Mouse (Mus musculus) hindbrain, embryonic 14.5 days (tissue): ENCODE measurements around the gene Sipa1l3. TPM values are rescaled to one million over a fixed set of nuclear protein-coding genes. Genes with fewer than 3 reads are reported as not detected.

Experiments used
- ATAC-seq: fragments of 200-750 bp; cut with Nextera tagmentation; 2 replicates; pipeline ENCODE4 v1.8.0; 2017; ENCODE audit warnings: moderate number of reproducible peaks, mild to moderate bottlenecking, moderate TSS enrichment, moderate library complexity; ENCODE audit not compliant: low FRiP score
- DNase-seq: peaks from one replicate; pipeline ENCODE4 v3.0.0-alpha.2; 2015; ENCODE audit warnings: low spot score
- H3K27ac ChIP-seq: fragments of 300-500 bp; sonication (generic); 2 replicates; pipeline ENCODE4 v1.5.1; 2014; ENCODE audit warnings: mild to moderate bottlenecking, moderate library complexity
- H3K27me3 ChIP-seq: fragments of 300-500 bp; sonication (generic); 2 replicates; pipeline ENCODE4 v1.6.1; 2014; ENCODE audit warnings: mild to moderate bottlenecking, low read length, mixed read lengths; ENCODE audit not compliant: control insufficient read depth, insufficient read depth
- H3K36me3 ChIP-seq: fragments of 300-500 bp; sonication (generic); replicated peaks from 2 replicates; pipeline ENCODE4 v1.6.1; 2014; ENCODE audit not compliant: control insufficient read depth, insufficient read depth
- H3K4me1 ChIP-seq: fragments of 300-500 bp; sonication (generic); replicated peaks from 2 replicates; pipeline ENCODE4 v1.6.1; 2014; ENCODE audit warnings: antibody characterized with exemption, low read length, mixed read lengths; ENCODE audit not compliant: control insufficient read depth, insufficient read depth
- H3K4me2 ChIP-seq: fragments of 300-500 bp; sonication (generic); replicated peaks from 2 replicates; pipeline ENCODE4 v1.6.1; 2014; ENCODE audit warnings: mild to moderate bottlenecking, moderate library complexity
- H3K4me3 ChIP-seq: fragments of 300-500 bp; sonication (generic); replicated peaks from 2 replicates; pipeline ENCODE4 v1.5.1; 2014; ENCODE audit warnings: mild to moderate bottlenecking, low read length
- H3K9ac ChIP-seq: fragments of 300-500 bp; sonication (generic); 2 replicates; pipeline ENCODE4 v1.6.1; 2014
- H3K9me3 ChIP-seq: fragments of 300-500 bp; sonication (generic); 2 replicates; pipeline ENCODE4 v1.6.1; 2016; ENCODE audit warnings: low read length; ENCODE audit not compliant: control insufficient read depth
- WGBS: fragments of 180-500 bp; shearing (Covaris S2); extraction: QIAGEN DNeasy Blood & Tissue Kit; methylation state at CpG from one replicate; pipeline ENCODE4 v1.1.7; 2014; 5-methylcytosine and 5-hydroxymethylcytosine counted together
- polyA plus RNA-seq: library from polyadenylated mRNA; unstranded; fragments of >200 nt; fragmentation: Nextera tagmentation; extraction: Ambion mirVana; gene quantifications from 2 replicates; pipeline ENCODE4 v1.2.1, GENCODE M21; 2014

The Sipa1l3 gene
- polyA plus RNA-seq, 1 experiment from 2014 or later: 21.4 TPM

- no peak for DNase-seq
- 10% methylated on average over 21 of the region's 21 CpGs for WGBS
- H3K4me1 ChIP-seq: peaks cover 13% of the 10 kb centered on the region
- peak overlapping the region; percentile 44 for H3K4me3 ChIP-seq
- no peaks in the 10 kb centered on the region for H3K36me3 ChIP-seq
- H3K4me2 ChIP-seq: peak overlapping the region; percentile 94
- H3K27ac ChIP-seq: no peak overlapping the region
- peak overlapping the region; percentile 56 for H3K9ac ChIP-seq
- H3K27me3 ChIP-seq: peaks cover 33% of the 10 kb centered on the region
- H3K9me3 ChIP-seq: no peaks in the 10 kb centered on the region
- ATAC-seq: peak; percentile 3; the same call in 1 of the 2 replicates
Observed at GRCm38 (mm10) chr7:29282074-29282554, 236.3 kb downstream of the Sipa1l3 start.

GRCm38 (mm10) chr7:29281201-29282073 lies 237.0 kb downstream of the Sipa1l3 start, which contains the start of gene Spint2:
TSS of gene Spint2 (minus strand) at chr7:29281912.
- peak; percentile 81 for ATAC-seq
- no peaks in the 10 kb centered on the region for H3K36me3 ChIP-seq
- under 1% methylated on average over 79 of the region's 80 CpGs for WGBS
- H3K9me3 ChIP-seq: no peaks in the 10 kb centered on the region
- H3K4me2 ChIP-seq: peak within 1 kb of the TSS; percentile 94
- DNase-seq: peak; percentile 60
- H3K27me3 ChIP-seq: peaks cover 33% of the 10 kb centered on the region
- H3K4me3 ChIP-seq: peak within 1 kb of the TSS; percentile 44
- peaks cover 13% of the 10 kb centered on the region for H3K4me1 ChIP-seq
- no peak within 1 kb of the TSS for H3K27ac ChIP-seq
- peak within 1 kb of the TSS; percentile 56 for H3K9ac ChIP-seq

- no peaks in the 10 kb centered on the region for H3K36me3 ChIP-seq
- H3K9me3 ChIP-seq: no peaks in the 10 kb centered on the region
- DNase-seq (no peak), ATAC-seq (no peak)
- H3K4me1 ChIP-seq: peaks cover 13% of the 10 kb centered on the region
- peaks cover 33% of the 10 kb centered on the region for H3K27me3 ChIP-seq
- peak overlapping the region; percentile 94 for H3K4me2 ChIP-seq
- no peak overlapping the region for H3K27ac ChIP-seq
- peak overlapping the region; percentile 56 for H3K9ac ChIP-seq
- peak overlapping the region; percentile 44 for H3K4me3 ChIP-seq
- WGBS: 12% methylated on average over 13 of the region's 13 CpGs
Observed at GRCm38 (mm10) chr7:29280801-29281200, 237.6 kb downstream of the Sipa1l3 start.

DNA sequence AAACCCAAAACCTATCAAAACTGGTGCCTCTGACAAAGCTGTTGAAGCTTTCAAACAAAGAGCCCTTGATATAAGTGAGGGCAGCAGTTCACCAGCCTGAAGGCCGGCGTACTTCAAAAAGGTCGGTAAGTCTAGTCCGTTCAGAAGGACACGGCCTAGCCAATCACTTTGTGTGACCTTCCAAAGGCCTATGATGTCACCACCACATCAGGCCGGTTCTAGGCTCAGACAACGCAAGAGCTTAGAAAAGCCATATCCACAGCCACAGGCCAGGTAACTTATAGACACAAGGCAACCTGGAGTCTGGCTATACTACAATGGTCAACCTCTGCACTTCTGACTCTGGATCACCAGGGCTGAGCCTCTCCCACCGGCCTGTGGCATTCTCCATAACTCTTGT lies 238.5 kb downstream of the Sipa1l3 start:
- H3K4me2 ChIP-seq: 0 out of 2 replicates have a peak overlapping the region, but pooled peaks have one; percentile 94
- DNase-seq (no peak), ATAC-seq (no peak)
- no peak overlapping the region for H3K4me3 ChIP-seq
- WGBS: 90% methylated on average over 8 of the region's 8 CpGs
- no peak overlapping the region for H3K9ac ChIP-seq
- H3K9me3 ChIP-seq: no peaks in the 10 kb centered on the region
- peaks cover 33% of the 10 kb centered on the region for H3K27me3 ChIP-seq
- peaks cover 13% of the 10 kb centered on the region for H3K4me1 ChIP-seq
- H3K36me3 ChIP-seq: no peaks in the 10 kb centered on the region
- no peak overlapping the region for H3K27ac ChIP-seq

DNA sequence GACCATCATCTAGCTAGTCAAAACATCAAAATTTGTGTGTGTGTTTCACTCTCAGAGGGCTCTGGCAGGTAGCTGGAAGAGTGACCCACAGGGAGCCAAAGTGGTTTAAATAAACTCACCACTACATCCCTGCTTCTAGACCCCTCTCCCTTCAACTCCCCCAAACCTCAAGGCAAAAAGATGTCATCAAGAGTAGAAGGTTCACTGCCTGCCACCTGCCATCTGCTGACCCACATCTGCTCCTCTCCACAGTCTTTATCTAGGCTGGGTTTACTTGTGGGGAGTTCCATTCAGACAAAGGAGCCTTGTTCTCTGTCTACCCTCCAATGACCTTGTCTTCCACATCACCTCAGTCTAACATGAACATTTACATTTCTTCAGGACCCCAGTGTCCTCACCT lies 239.2 kb downstream of the Sipa1l3 start:
- Histone ChIP-seq H3K4me3 (no peak overlapping the region), H3K27ac (no peak overlapping the region), H3K9ac (no peak overlapping the region), H3K4me2 (no peak overlapping the region), H3K27me3 (peaks cover 33% of the 10 kb centered on the region), H3K9me3 (no peaks in the 10 kb centered on the region), H3K36me3 (no peaks in the 10 kb centered on the region), H3K4me1 (peaks cover 13% of the 10 kb centered on the region)
- no peak for DNase-seq
- ATAC-seq: no peak

DNA sequence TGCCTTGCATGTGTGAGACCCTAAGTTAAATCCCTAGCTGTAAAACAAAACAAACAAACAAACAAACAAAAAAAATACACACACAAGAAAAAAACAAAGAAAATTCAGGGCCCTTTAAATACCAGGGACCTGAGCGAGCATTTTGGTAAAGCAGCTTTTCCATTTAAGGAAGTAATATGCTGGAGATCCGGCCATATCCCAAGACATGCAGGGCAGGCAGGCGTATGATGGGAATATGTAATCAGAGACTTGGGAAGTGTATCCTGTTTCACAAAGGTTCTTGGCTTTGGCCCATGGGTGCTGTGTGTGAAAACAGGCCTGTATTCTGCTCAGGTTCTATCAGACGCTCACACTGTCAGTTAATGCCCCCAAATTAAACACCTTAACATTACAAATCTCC lies 240.9 kb downstream of the Sipa1l3 start:
- H3K27me3 ChIP-seq: peaks cover 28% of the 10 kb centered on the region
- H3K4me3 ChIP-seq: no peak overlapping the region
- H3K36me3 ChIP-seq: no peaks in the 10 kb centered on the region
- H3K27ac ChIP-seq: no peak overlapping the region
- 94% methylated on average over 4 of the region's 4 CpGs for WGBS
- no peak for ATAC-seq
- H3K4me2 ChIP-seq: no peak overlapping the region
- H3K9me3 ChIP-seq: no peaks in the 10 kb centered on the region
- peaks cover 13% of the 10 kb centered on the region for H3K4me1 ChIP-seq
- no peak overlapping the region for H3K9ac ChIP-seq
- no peak for DNase-seq

DNA sequence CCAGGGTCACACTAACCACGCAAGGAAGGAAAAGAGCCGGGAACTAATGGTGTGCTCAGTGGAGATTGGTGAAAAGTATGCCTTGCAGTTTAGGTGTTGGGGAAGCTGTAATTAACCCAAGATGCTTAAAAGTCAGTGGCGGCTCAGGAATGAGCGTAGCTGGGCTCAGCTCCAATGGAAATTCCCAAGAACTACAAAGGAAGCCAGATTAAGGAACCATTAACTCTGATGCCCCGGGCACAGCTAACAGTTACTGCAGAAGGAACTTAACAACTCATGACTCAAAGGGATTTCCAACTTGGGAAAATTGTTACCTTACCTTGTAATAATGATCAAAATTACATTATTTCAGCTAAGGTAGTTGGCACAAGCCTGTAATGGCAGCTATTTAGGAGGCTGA lies 241.7 kb downstream of the Sipa1l3 start:
- Histone ChIP-seq H3K4me1 (peaks cover 7% of the 10 kb centered on the region), H3K4me3 (no peak overlapping the region), H3K4me2 (no peak overlapping the region), H3K9ac (no peak overlapping the region), H3K27me3 (peaks cover 20% of the 10 kb centered on the region), H3K9me3 (no peaks in the 10 kb centered on the region), H3K36me3 (no peaks in the 10 kb centered on the region), H3K27ac (no peak overlapping the region)
- DNase-seq: no peak
- WGBS: 84% methylated on average over 5 of the region's 5 CpGs
- ATAC-seq: no peak

- ATAC-seq (no peak), DNase-seq (no peak)
- no peaks in the 10 kb centered on the region for H3K36me3 ChIP-seq
- WGBS: 81% methylated on average over 8 of the region's 8 CpGs
- H3K4me3 ChIP-seq: no peak overlapping the region
- no peak overlapping the region for H3K4me2 ChIP-seq
- H3K27ac ChIP-seq: no peak overlapping the region
- no peaks in the 10 kb centered on the region for H3K9me3 ChIP-seq
- H3K27me3 ChIP-seq: no peaks in the 10 kb centered on the region
- H3K9ac ChIP-seq: no peak overlapping the region
- no peaks in the 10 kb centered on the region for H3K4me1 ChIP-seq
Observed at GRCm38 (mm10) chr7:29271687-29272465, 246.6 kb downstream of the Sipa1l3 start.

GRCm38 (mm10) chr7:29270445-29270844 lies 248.0 kb downstream of the Sipa1l3 start:
- Histone ChIP-seq H3K9ac (no peak overlapping the region), H3K4me2 (no peak overlapping the region), H3K4me1 (no peaks in the 10 kb centered on the region), H3K36me3 (no peaks in the 10 kb centered on the region), H3K27me3 (no peaks in the 10 kb centered on the region), H3K9me3 (no peaks in the 10 kb centered on the region), H3K27ac (no peak overlapping the region), H3K4me3 (no peak overlapping the region)
- no peak for ATAC-seq
- no peak for DNase-seq
- WGBS: 89% methylated on average over 4 of the region's 4 CpGs
